Mouse (Mus musculus): ENCODE measurements around the gene Arpc4. TPM values are rescaled to one million over a fixed set of nuclear protein-coding genes. Genes with fewer than 3 reads are reported as not detected.

Gene Arpc4
- total and polyA plus RNA-seq, 3 experiments = 150 to 314 (median 202) TPM

DNA sequence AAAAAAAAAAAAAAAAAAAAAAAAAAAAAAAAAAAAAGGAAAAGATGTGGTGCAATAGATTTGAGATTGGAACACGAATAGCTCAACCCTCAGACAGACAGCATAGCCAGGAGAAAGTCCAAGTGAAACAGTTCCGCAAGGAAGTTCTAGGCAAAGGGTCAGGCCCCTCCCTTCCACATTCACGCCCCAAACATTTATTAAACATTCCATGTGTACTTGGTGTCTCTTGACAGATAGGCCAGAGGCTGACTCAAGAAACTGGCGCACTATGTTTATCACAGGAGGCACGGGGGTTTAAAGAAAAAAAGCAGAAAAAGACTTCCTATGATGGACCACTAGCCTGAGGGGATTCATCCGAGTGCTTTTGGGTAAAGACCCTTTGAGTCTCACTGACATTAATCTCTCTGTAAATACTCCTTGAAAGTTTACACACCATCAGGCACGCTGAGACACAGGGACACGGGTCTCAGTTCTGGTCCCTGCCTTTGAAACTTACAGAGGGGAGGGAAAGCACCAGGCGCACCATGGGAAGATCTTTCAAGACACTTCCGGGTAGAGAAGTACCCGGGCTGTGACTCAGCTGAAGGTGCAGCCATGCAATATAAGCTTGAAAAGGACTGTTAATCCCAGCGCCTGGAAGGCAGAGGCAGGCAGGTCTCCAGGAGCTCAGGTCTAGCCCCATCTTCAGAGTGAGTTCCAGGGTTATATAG, 61.0 kb downstream of the Arpc4 start:
- in situ Hi-C loops (cut with MboI; ENCODE audit: low pct_ligation_motif_present, low pct_unique_long_range_greater_than_20kb, low sequenced_read_pairs) = no loop called here
- peak; percentile 57 for DNase-seq (ENCODE audit: extremely low read depth)
- no peak overlapping the region for H3K27ac ChIP-seq (ENCODE audit: insufficient read depth, low read depth)
- H3K79me2 ChIP-seq (replicated peaks; ENCODE audit: control insufficient read depth, extremely low read depth, insufficient read depth, poor library complexity, severe bottlenecking) = peaks cover 13% of the 10 kb centered on the region
- dilution Hi-C loops (cut with MboI; ENCODE audit: extremely low pct_ligation_motif_present, extremely low pct_unique_long_range_greater_than_20kb, low sequenced_read_pairs) = no loop called here
- peaks cover 6 to 38% of the 10 kb centered on the region in 2 experiments for H3K4me1 ChIP-seq (ENCODE audit: control insufficient read depth in 1 of 2, insufficient read depth in 2 of 2)
- no peak overlapping the region for H3K9ac ChIP-seq (ENCODE audit: insufficient read depth, low read depth)
- TF ChIP-seq SIN3A (IDR thresholded peaks at IDR 0.05; ENCODE audit: low read length) = no peak
- no peak for TF ChIP-seq TCF12 (IDR thresholded peaks at IDR 0.05; ENCODE audit: low read depth, low read length)
- TF ChIP-seq JUN (IDR thresholded peaks at IDR 0.05; ENCODE audit: insufficient read depth, low read depth, low read length) = no peak
- peak; percentile 75 for TF ChIP-seq ELF1 (IDR thresholded peaks at IDR 0.05; ENCODE audit: low read depth, low read length)
- H3K4me3 ChIP-seq (replicated peaks in 1 of 3; ENCODE audit: low read depth in 2 of 3, low read length in 2 of 3, poor library complexity in 1 of 3) = no peak overlapping the region
- no peaks in the 10 kb centered on the region for H3K9me3 ChIP-seq (replicated peaks; ENCODE audit: low read length)
- H3K27me3 ChIP-seq (replicated peaks) = no peaks in the 10 kb centered on the region
- H3K4me2 ChIP-seq (ENCODE audit: insufficient read depth, low read depth, poor library complexity, severe bottlenecking) = no peak overlapping the region
- no peaks in the 10 kb centered on the region for H3K36me3 ChIP-seq (replicated peaks in 1 of 2; ENCODE audit: control insufficient read depth in 1 of 2, insufficient read depth in 1 of 2, low read length in 1 of 2)

Other genes starting within 250 kb of the Arpc4 start
- gene Lhfpl4, start 182.7 kb upstream of the Arpc4 start, total RNA-seq (2012; rRNA removed) = 7.1 and 7.2 TPM in 2 replicates
- gene Lhfpl4, start 182.7 kb upstream of the Arpc4 start, total RNA-seq (2014; rRNA removed) = 2.6 and 3.2 TPM in 2 replicates
- gene Lhfpl4, start 182.7 kb upstream of the Arpc4 start, polyA plus RNA-seq (2012; ENCODE audit: insufficient read length, low read depth) = 8.9 and 9.8 TPM in 2 replicates
- 63.9 and 83.4 TPM in 2 replicates for gene Mtmr14, start 140.3 kb upstream of the Arpc4 start, total RNA-seq (2012; rRNA removed)
- 80.0 and 81.0 TPM in 2 replicates for gene Mtmr14, start 140.3 kb upstream of the Arpc4 start, total RNA-seq (2014; rRNA removed)
- 88.0 and 89.2 TPM in 2 replicates for gene Mtmr14, start 140.3 kb upstream of the Arpc4 start, polyA plus RNA-seq (2012; ENCODE audit: insufficient read length, low read depth)
- gene Cpne9, start 95.8 kb upstream of the Arpc4 start, total RNA-seq (2012; rRNA removed) = 0.25 TPM in 2 replicates
- gene Cpne9, start 95.8 kb upstream of the Arpc4 start, total RNA-seq (2014; rRNA removed) = 0.19 and 0.28 TPM in 2 replicates
- gene Cpne9, start 95.8 kb upstream of the Arpc4 start, polyA plus RNA-seq (2012; ENCODE audit: insufficient read length, low read depth) = 0.27 and 0.49 TPM in 2 replicates
- gene Brpf1, start 71.0 kb upstream of the Arpc4 start, total RNA-seq (2012; rRNA removed) = 24.5 and 26.5 TPM in 2 replicates
- 13.7 TPM in 2 replicates for gene Brpf1, start 71.0 kb upstream of the Arpc4 start, total RNA-seq (2014; rRNA removed)
- 26.7 and 28.1 TPM in 2 replicates for gene Brpf1, start 71.0 kb upstream of the Arpc4 start, polyA plus RNA-seq (2012; ENCODE audit: insufficient read length, low read depth)
- gene Ogg1, start 51.1 kb upstream of the Arpc4 start, total RNA-seq (2012; rRNA removed) = 12.5 and 13.8 TPM in 2 replicates
- 14.4 and 14.5 TPM in 2 replicates for gene Ogg1, start 51.1 kb upstream of the Arpc4 start, total RNA-seq (2014; rRNA removed)
- 19.5 and 20.1 TPM in 2 replicates for gene Ogg1, start 51.1 kb upstream of the Arpc4 start, polyA plus RNA-seq (2012; ENCODE audit: insufficient read length, low read depth)
- gene Camk1, start 34.1 kb upstream of the Arpc4 start, total RNA-seq (2012; rRNA removed) = 4.1 and 5.3 TPM in 2 replicates
- gene Camk1, start 34.1 kb upstream of the Arpc4 start, total RNA-seq (2014; rRNA removed) = 0.20 and 0.36 TPM in 2 replicates
- 0.97 and 1.4 TPM in 2 replicates for gene Camk1, start 34.1 kb upstream of the Arpc4 start, polyA plus RNA-seq (2012; ENCODE audit: insufficient read length, low read depth)
- 14.6 and 19.4 TPM in 2 replicates for gene Tada3, start 232 bp upstream of the Arpc4 start, total RNA-seq (2012; rRNA removed)
- 7.2 and 7.6 TPM in 2 replicates for gene Tada3, start 232 bp upstream of the Arpc4 start, total RNA-seq (2014; rRNA removed)
- 24.8 and 28.2 TPM in 2 replicates for gene Tada3, start 232 bp upstream of the Arpc4 start, polyA plus RNA-seq (2012; ENCODE audit: insufficient read length, low read depth)
- 5.1 and 5.3 TPM in 2 replicates for gene Ttll3, start 11.1 kb downstream of the Arpc4 start, total RNA-seq (2012; rRNA removed)
- 0.87 and 1.8 TPM in 2 replicates for gene Ttll3, start 11.1 kb downstream of the Arpc4 start, total RNA-seq (2014; rRNA removed)
- 4.4 and 5.1 TPM in 2 replicates for gene Ttll3, start 11.1 kb downstream of the Arpc4 start, polyA plus RNA-seq (2012; ENCODE audit: insufficient read length, low read depth)
- gene Rpusd3, start 41.2 kb downstream of the Arpc4 start, total RNA-seq (2012; rRNA removed) = 26.3 and 28.6 TPM in 2 replicates
- 18.8 and 22.1 TPM in 2 replicates for gene Rpusd3, start 41.2 kb downstream of the Arpc4 start, total RNA-seq (2014; rRNA removed)
- 18.5 and 26.5 TPM in 2 replicates for gene Rpusd3, start 41.2 kb downstream of the Arpc4 start, polyA plus RNA-seq (2012; ENCODE audit: insufficient read length, low read depth)
- 0.17 TPM in 1 of 2 replicates, not detected in the other for gene Cidec, start 57.6 kb downstream of the Arpc4 start, total RNA-seq (2012; rRNA removed)
- not detected in 2 replicates for gene Cidec, start 57.6 kb downstream of the Arpc4 start, total RNA-seq (2014; rRNA removed)
- gene Cidec, start 57.6 kb downstream of the Arpc4 start, polyA plus RNA-seq (2012; ENCODE audit: insufficient read length, low read depth) = 0.14 TPM in 1 of 2 replicates, not detected in the other
- gene Jagn1, start 64.5 kb downstream of the Arpc4 start, total RNA-seq (2012; rRNA removed) = 69.2 and 83.9 TPM in 2 replicates
- 90.4 and 106 TPM in 2 replicates for gene Jagn1, start 64.5 kb downstream of the Arpc4 start, total RNA-seq (2014; rRNA removed)
- 88.3 and 103 TPM in 2 replicates for gene Jagn1, start 64.5 kb downstream of the Arpc4 start, polyA plus RNA-seq (2012; ENCODE audit: insufficient read length, low read depth)
- gene Il17re, start 80.4 kb downstream of the Arpc4 start, total RNA-seq (2012; rRNA removed) = 0.13 TPM in 1 of 2 replicates, not detected in the other
- not detected in 2 replicates for gene Il17re, start 80.4 kb downstream of the Arpc4 start, total RNA-seq (2014; rRNA removed)
- 0.13 TPM in 1 of 2 replicates, not detected in the other for gene Il17re, start 80.4 kb downstream of the Arpc4 start, polyA plus RNA-seq (2012; ENCODE audit: insufficient read length, low read depth)
- gene Il17rc, start 93.3 kb downstream of the Arpc4 start, total RNA-seq (2012; rRNA removed) = not detected in 2 replicates
- not detected in 2 replicates for gene Il17rc, start 93.3 kb downstream of the Arpc4 start, total RNA-seq (2014; rRNA removed)
- gene Il17rc, start 93.3 kb downstream of the Arpc4 start, polyA plus RNA-seq (2012; ENCODE audit: insufficient read length, low read depth) = not detected in 2 replicates
- gene Creld1, start 105.2 kb downstream of the Arpc4 start, total RNA-seq (2012; rRNA removed) = 4.3 and 6.2 TPM in 2 replicates
- 3.3 and 3.4 TPM in 2 replicates for gene Creld1, start 105.2 kb downstream of the Arpc4 start, total RNA-seq (2014; rRNA removed)
- 12.9 and 14.3 TPM in 2 replicates for gene Creld1, start 105.2 kb downstream of the Arpc4 start, polyA plus RNA-seq (2012; ENCODE audit: insufficient read length, low read depth)
- gene Prrt3, start 123.8 kb downstream of the Arpc4 start, total RNA-seq (2012; rRNA removed) = not detected in 2 replicates
- gene Prrt3, start 123.8 kb downstream of the Arpc4 start, total RNA-seq (2014; rRNA removed) = not detected in 2 replicates
- gene Prrt3, start 123.8 kb downstream of the Arpc4 start, polyA plus RNA-seq (2012; ENCODE audit: insufficient read length, low read depth) = not detected in 2 replicates
- 52.7 and 62.2 TPM in 2 replicates for gene Emc3, start 153.5 kb downstream of the Arpc4 start, total RNA-seq (2012; rRNA removed)
- 87.5 and 90.9 TPM in 2 replicates for gene Emc3, start 153.5 kb downstream of the Arpc4 start, total RNA-seq (2014; rRNA removed)
- gene Emc3, start 153.5 kb downstream of the Arpc4 start, polyA plus RNA-seq (2012; ENCODE audit: insufficient read length, low read depth) = 64.6 and 64.9 TPM in 2 replicates
- gene Fancd2, start 153.6 kb downstream of the Arpc4 start, total RNA-seq (2012; rRNA removed) = 25.5 and 26.3 TPM in 2 replicates
- gene Fancd2, start 153.6 kb downstream of the Arpc4 start, total RNA-seq (2014; rRNA removed) = 32.7 and 37.3 TPM in 2 replicates
- 27.2 and 30.2 TPM in 2 replicates for gene Fancd2, start 153.6 kb downstream of the Arpc4 start, polyA plus RNA-seq (2012; ENCODE audit: insufficient read length, low read depth)
- gene Fancd2os, start 222.6 kb downstream of the Arpc4 start, total RNA-seq (2012; rRNA removed) = not detected in 2 replicates
- gene Fancd2os, start 222.6 kb downstream of the Arpc4 start, total RNA-seq (2014; rRNA removed) = not detected in 2 replicates
- gene Fancd2os, start 222.6 kb downstream of the Arpc4 start, polyA plus RNA-seq (2012; ENCODE audit: insufficient read length, low read depth) = 0.31 and 0.45 TPM in 2 replicates
- gene Brk1, start 226.7 kb downstream of the Arpc4 start, total RNA-seq (2012; rRNA removed) = 112 and 122 TPM in 2 replicates
- gene Brk1, start 226.7 kb downstream of the Arpc4 start, total RNA-seq (2014; rRNA removed) = 224 and 245 TPM in 2 replicates
- gene Brk1, start 226.7 kb downstream of the Arpc4 start, polyA plus RNA-seq (2012; ENCODE audit: insufficient read length, low read depth) = 142 and 145 TPM in 2 replicates
- 14.2 and 17.6 TPM in 2 replicates for gene Vhl, start 245.8 kb downstream of the Arpc4 start, total RNA-seq (2012; rRNA removed)
- gene Vhl, start 245.8 kb downstream of the Arpc4 start, total RNA-seq (2014; rRNA removed) = 32.6 and 36.6 TPM in 2 replicates
- gene Vhl, start 245.8 kb downstream of the Arpc4 start, polyA plus RNA-seq (2012; ENCODE audit: insufficient read length, low read depth) = 19.2 and 23.1 TPM in 2 replicates